20 mouse cellular contexts compared by ENCODE assay signal in the genomic region with DNA sequence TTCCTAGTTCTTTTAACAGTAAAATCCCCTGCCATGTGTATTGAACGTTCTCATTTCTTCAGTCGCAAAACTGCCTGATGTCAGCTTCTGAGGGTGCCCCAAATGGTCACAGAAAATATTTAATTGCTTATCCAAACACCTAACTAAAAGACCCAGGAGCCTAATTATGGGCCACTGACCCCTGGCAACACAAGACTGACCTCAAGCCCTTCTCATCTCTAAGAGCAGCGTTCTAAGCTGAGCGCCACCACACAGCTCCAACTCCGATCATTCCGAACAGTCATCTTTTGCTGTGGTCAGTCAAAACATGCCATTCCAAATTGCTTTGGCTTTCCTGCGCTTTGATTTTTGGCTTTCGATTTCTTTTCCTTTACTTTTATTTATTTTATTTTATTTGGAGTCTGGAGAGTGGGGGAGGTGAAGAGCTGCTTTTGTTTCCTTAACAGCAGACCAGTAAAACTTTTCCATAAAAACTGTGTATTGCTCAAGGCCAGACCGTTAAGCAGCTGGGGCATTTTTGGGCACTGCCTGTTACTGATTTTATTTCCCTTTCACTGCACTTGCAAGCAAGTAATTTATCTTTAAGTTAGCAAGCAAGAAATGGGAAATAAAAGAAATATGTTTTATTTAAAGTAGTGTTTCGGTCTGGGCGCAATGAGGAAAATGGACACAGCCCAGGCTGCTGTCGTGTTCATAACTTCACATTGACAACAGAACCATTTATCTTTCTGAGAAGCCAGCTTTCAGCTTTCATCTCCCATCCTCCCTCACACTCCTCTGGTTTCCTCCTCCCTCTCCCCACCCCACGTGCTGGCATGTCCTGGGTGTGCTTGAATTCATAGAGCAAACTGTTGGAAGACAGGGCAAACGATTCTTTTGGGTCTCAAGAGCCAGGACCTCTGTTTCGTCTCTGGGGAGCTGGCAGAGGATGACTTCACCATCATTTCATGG. TPM values are rescaled to one million over a fixed set of nuclear protein-coding genes. Genes with fewer than 3 reads are reported as not detected.
DNase-seq lines count a peak whose midpoint lies in the region; ATAC-seq and TF ChIP-seq lines count a peak whose summit lies in the region.
"Had no signal": no experiment of that assay in that cellular context is flagged by ENCODE, and none has a peak within 500 bp of the region (broad histone marks: within the 10 kb centered on the region; RNA-seq: fewer than 3 reads in every experiment).

No protein-coding gene starts in this region.

- H3K4me1 ChIP-seq in midbrain, embryonic 11.5 days (ENCODE audit: control insufficient read depth, insufficient read depth, low read length): no peaks in the 10 kb centered on the region
- no peaks in the 10 kb centered on the region for H3K4me1 ChIP-seq in midbrain, postnatal 0 days (ENCODE audit: insufficient read depth, low read length)
- H3K4me1 ChIP-seq in limb, embryonic 10.5 days: peaks cover 15% of the 10 kb centered on the region
- H3K4me1 ChIP-seq: forebrain, embryonic 15.5 days; heart, embryonic 15.5 days; liver, embryonic 13.5 days; midbrain, embryonic 12.5 days; stomach, embryonic 15.5 days had no signal

- whole genome bisulfite sequencing in midbrain, embryonic 11.5 days: 78% methylated on average over 15 of the region's 15 CpGs
- WGBS in midbrain, postnatal 0 days: 76% methylated on average over 15 of the region's 15 CpGs
- WGBS in limb, embryonic 10.5 days: 63% methylated on average over 15 of the region's 15 CpGs

- DNase-seq in embryo, embryonic 10.5 days (ENCODE audit: low spot score): peak; percentile 6
- DNase-seq in embryo, embryonic 10 days (ENCODE audit: low spot score): no peak
- peak; percentile 64 for DNase-seq in midbrain, embryonic 11.5 days (ENCODE audit: low spot score, missing footprints)
- no peak for DNase-seq in midbrain, postnatal 0 days (ENCODE audit: low spot score)
- peak; percentile 32 for DNase-seq in limb, embryonic 10.5 days (ENCODE audit: low spot score)
- DNase-seq in ovary, postnatal 14 days (ENCODE audit: low spot score): peak; percentile 11
- DNase-seq in cerebellum, postnatal 36 days: no peak
- DNase-seq in left cerebral cortex, postnatal 10 days (ENCODE audit: extremely low spot score in 1 of 2, low spot score in 2 of 2): no peak
- DNase-seq: adrenal gland, postnatal 36 days; cerebellum, postnatal 10 days; heart, adult 18-20 months; kidney, adult 2 months; liver, embryonic 13.5 days; lung, postnatal 4 days; thymus, postnatal 4 days had no signal

- no peak overlapping the region for H3K4me3 ChIP-seq in midbrain, embryonic 11.5 days (ENCODE audit: low read depth, low read length)
- H3K4me3 ChIP-seq in midbrain, postnatal 0 days (ENCODE audit: low read depth, low read length): no peak overlapping the region
- no peak overlapping the region for H3K4me3 ChIP-seq in limb, embryonic 10.5 days
- H3K4me3 ChIP-seq: forebrain, embryonic 15.5 days; heart, embryonic 15.5 days; liver, embryonic 13.5 days; midbrain, embryonic 12.5 days; stomach, embryonic 15.5 days had no signal

- no peaks in the 10 kb centered on the region for H3K27me3 ChIP-seq in midbrain, embryonic 11.5 days (ENCODE audit: control insufficient read depth, insufficient read depth, low read length)
- no peaks in the 10 kb centered on the region for H3K27me3 ChIP-seq in midbrain, postnatal 0 days (ENCODE audit: insufficient read depth, low read length)
- no peaks in the 10 kb centered on the region for H3K27me3 ChIP-seq in limb, embryonic 10.5 days (ENCODE audit: low read depth, poor library complexity, severe bottlenecking)
- H3K27me3 ChIP-seq: CH12.LX; forebrain, embryonic 15.5 days; heart, embryonic 15.5 days; liver, embryonic 13.5 days; midbrain, embryonic 12.5 days; stomach, embryonic 15.5 days had no signal

- no peak overlapping the region for H3K27ac ChIP-seq in midbrain, embryonic 11.5 days (ENCODE audit: low read depth, low read length)
- no peak overlapping the region for H3K27ac ChIP-seq in midbrain, postnatal 0 days (ENCODE audit: low read depth, low read length)
- peak overlapping the region; percentile 26; the same call in 1 of the 2 replicates for H3K27ac ChIP-seq in limb, embryonic 10.5 days
- H3K27ac ChIP-seq: forebrain, embryonic 15.5 days; heart, embryonic 15.5 days; liver, embryonic 13.5 days; midbrain, embryonic 12.5 days; stomach, embryonic 15.5 days had no signal

- no peaks in the 10 kb centered on the region for H3K36me3 ChIP-seq in midbrain, embryonic 11.5 days (ENCODE audit: control insufficient read depth, insufficient read depth, low read length)
- H3K36me3 ChIP-seq in midbrain, postnatal 0 days (ENCODE audit: insufficient read depth, low read length): no peaks in the 10 kb centered on the region
- H3K36me3 ChIP-seq in limb, embryonic 10.5 days: no peaks in the 10 kb centered on the region
- H3K36me3 ChIP-seq: forebrain, embryonic 15.5 days; heart, embryonic 15.5 days; liver, embryonic 13.5 days; midbrain, embryonic 12.5 days; stomach, embryonic 15.5 days had no signal

- H3K9me3 ChIP-seq in midbrain, embryonic 11.5 days (ENCODE audit: control insufficient read depth, low read length): no peaks in the 10 kb centered on the region
- H3K9me3 ChIP-seq in midbrain, postnatal 0 days (ENCODE audit: low read length): no peaks in the 10 kb centered on the region
- no peaks in the 10 kb centered on the region for H3K9me3 ChIP-seq in limb, embryonic 10.5 days (replicated peaks)
- H3K9me3 ChIP-seq: forebrain, embryonic 15.5 days; heart, embryonic 15.5 days; liver, embryonic 13.5 days; midbrain, embryonic 12.5 days; stomach, embryonic 15.5 days had no signal

- ATAC-seq in midbrain, embryonic 11.5 days (ENCODE audit: low FRiP score): no peak
- no peak for ATAC-seq in midbrain, postnatal 0 days (ENCODE audit: low FRiP score)
- ATAC-seq: forebrain, embryonic 15.5 days had no signal

- TF ChIP-seq CTCF in midbrain, postnatal 0 days (IDR thresholded peaks at IDR 0.05): no peak

- H3K4me2 ChIP-seq in midbrain, embryonic 11.5 days: no peak overlapping the region
- no peak overlapping the region for H3K4me2 ChIP-seq in midbrain, postnatal 0 days (ENCODE audit: low read depth, low read length, poor library complexity, severe bottlenecking)
- H3K4me2 ChIP-seq: forebrain, embryonic 15.5 days; heart, embryonic 15.5 days; liver, embryonic 13.5 days; midbrain, embryonic 12.5 days; stomach, embryonic 15.5 days had no signal

- H3K9ac ChIP-seq in midbrain, embryonic 11.5 days (ENCODE audit: low read length): no peak overlapping the region
- no peak overlapping the region for H3K9ac ChIP-seq in midbrain, postnatal 0 days (replicated peaks; ENCODE audit: low read length, poor library complexity, severe bottlenecking)
- H3K9ac ChIP-seq: forebrain, embryonic 15.5 days; heart, embryonic 15.5 days; liver, embryonic 13.5 days; midbrain, embryonic 12.5 days; stomach, embryonic 15.5 days had no signal

- intact Hi-C loops in left cerebral cortex, postnatal 10 days (cut with DNase I): no loop called here

RNA-seq across cellular contexts. Expression of a gene that starts 59.1 kb away (rescaled TPM):
- polyA plus RNA-seq in midbrain, embryonic 11.5 days (2014; fragmentation: Nextera tagmentation; extraction: Ambion mirVana): 0.63 and 0.69 TPM in 2 replicates
- 22.6 and 23.1 TPM in 2 replicates for total RNA-seq in midbrain, postnatal 0 days (2014; rRNA removed)
- polyA plus RNA-seq in midbrain, postnatal 0 days (2015; fragmentation: Nextera tagmentation; extraction: Ambion mirVana): 4.7 and 5.5 TPM in 2 replicates
- 0.18 and 0.26 TPM in 2 replicates for polyA plus RNA-seq in limb, embryonic 10.5 days (2016; fragmentation: Nextera tagmentation; extraction: Ambion mirVana)
- 10 to 100 TPM; 21.0 to 21.7 TPM for total RNA-seq in left cerebral cortex, postnatal 10 days (2021)
- total RNA-seq: CH12.LX had no signal
- polyA plus RNA-seq: liver, embryonic 13.5 days had no signal

Comparison
In these comparisons a context has a peak if more than half of its experiments do, and no peak if none do; other contexts are left out.
1. DNase-seq: peak in embryo, embryonic 10.5 days (single experiment), midbrain, embryonic 11.5 days (single experiment), limb, embryonic 10.5 days (single experiment) and ovary, postnatal 14 days (single experiment); none in embryo, embryonic 10 days (single experiment), midbrain, postnatal 0 days (single experiment), cerebellum, postnatal 36 days (0 of 2) and left cerebral cortex, postnatal 10 days (0 of 2).